Mouse (Mus musculus) heart, postnatal 0 days (tissue): ENCODE measurements around the gene Prr5l. TPM values are rescaled to one million over a fixed set of nuclear protein-coding genes. Genes with fewer than 3 reads are reported as not detected.

ENCODE experiments used
- ATAC-seq: fragments of 200-750 bp; cut with Nextera tagmentation; 2 replicates; pipeline ENCODE4 v1.8.0; 2017; ENCODE audit warnings: low read depth, moderate number of reproducible peaks, moderate library complexity; ENCODE audit not compliant: insufficient read depth
- DNase-seq: peaks from one replicate; pipeline ENCODE4 v3.0.0-alpha.2; 2016; ENCODE audit warnings: low spot score
- H3K27ac ChIP-seq: fragments of 300-500 bp; sonication (generic); 2 replicates; pipeline ENCODE4 v1.5.1; 2014; ENCODE audit warnings: low read depth, mild to moderate bottlenecking
- H3K27me3 ChIP-seq: fragments of 300-500 bp; sonication (generic); 2 replicates; pipeline ENCODE4 v1.6.1; 2014; ENCODE audit warnings: low read length, mixed read lengths; ENCODE audit not compliant: control insufficient read depth, insufficient read depth
- H3K36me3 ChIP-seq: fragments of 300-500 bp; sonication (generic); replicated peaks from 2 replicates; pipeline ENCODE4 v1.6.1; 2014; ENCODE audit warnings: low read length, mixed read lengths; ENCODE audit not compliant: control insufficient read depth, insufficient read depth
- H3K4me1 ChIP-seq: fragments of 300-500 bp; sonication (generic); 2 replicates; pipeline ENCODE4 v1.6.1; 2014; ENCODE audit warnings: antibody characterized with exemption; ENCODE audit not compliant: control insufficient read depth, insufficient read depth
- H3K4me2 ChIP-seq: fragments of 300-500 bp; sonication (generic); 2 replicates; pipeline ENCODE4 v1.6.1; 2014; ENCODE audit warnings: low read depth, mild to moderate bottlenecking, low read length, moderate library complexity
- H3K4me3 ChIP-seq: fragments of 300-500 bp; sonication (generic); 2 replicates; pipeline ENCODE4 v1.5.1; 2014; ENCODE audit warnings: low read depth, low read length
- H3K9ac ChIP-seq: fragments of 300-500 bp; sonication (generic); replicated peaks from 2 replicates; pipeline ENCODE4 v1.6.1; 2014; ENCODE audit warnings: low read depth, low read length, mixed read lengths
- H3K9me3 ChIP-seq: fragments of 300-500 bp; sonication (generic); replicated peaks from 2 replicates; pipeline ENCODE4 v1.6.1; 2016; ENCODE audit warnings: low read length; ENCODE audit not compliant: control insufficient read depth
- CTCF ChIP-seq: IDR thresholded peaks from 2 replicates; pipeline ENCODE4 v1.5.1; 2016; ENCODE audit warnings: antibody characterized with exemption, control low read depth, low read depth
- EP300 ChIP-seq: IDR thresholded peaks from 2 replicates; pipeline ENCODE4 v1.6.1; 2016; ENCODE audit warnings: antibody characterized with exemption, low read depth
- WGBS: fragments of 180-500 bp; shearing (Covaris S2); extraction: QIAGEN DNeasy Blood & Tissue Kit; methylation state at CpG from one replicate; pipeline ENCODE4 v1.1.7; 2014; 5-methylcytosine and 5-hydroxymethylcytosine counted together
- polyA plus RNA-seq: library from polyadenylated mRNA; unstranded; fragments of >200 nt; fragmentation: Nextera tagmentation; extraction: Ambion mirVana; gene quantifications from 2 replicates; pipeline ENCODE4 v1.2.1, GENCODE M21; 2015
- total RNA-seq: library from RNA; depleted of rRNA; stranded (reverse); fragments of >200 nt; gene quantifications from 2 replicates; pipeline ENCODE4 v1.2.3, GENCODE M21; 2014; ENCODE audit warnings: low replicate concordance

Gene Prr5l
- total and polyA plus RNA-seq, 2 experiments from 2014 or later, result 2.9 to 16.1 TPM

DNA sequence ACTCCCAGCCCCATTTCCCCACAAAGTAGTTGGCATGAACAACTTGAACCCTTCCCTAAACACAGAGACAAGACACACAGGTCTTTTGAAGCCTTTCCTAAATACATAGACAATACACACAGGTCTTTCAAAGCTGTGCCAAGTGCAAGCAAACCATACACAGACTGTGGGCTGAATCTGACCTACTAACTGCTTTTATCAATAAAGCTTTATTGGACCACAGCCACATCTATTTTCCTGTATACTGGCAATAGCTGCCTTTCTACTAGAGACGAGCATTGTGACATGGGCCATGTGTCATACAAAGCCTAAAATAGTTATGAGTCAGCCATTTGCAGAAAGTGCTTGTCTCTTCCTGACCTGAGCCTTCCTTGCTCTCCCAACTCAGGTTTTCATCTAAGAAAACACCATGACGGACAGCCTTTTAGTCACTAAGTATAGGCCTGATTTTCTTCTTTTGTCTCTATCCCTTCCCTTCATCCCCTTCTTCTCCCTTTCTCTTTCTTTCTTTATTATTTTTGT, 56.6 kb downstream of the Prr5l start:
- WGBS, result 44% methylated on average over 2 of the region's 2 CpGs
- H3K9me3 ChIP-seq, result no peaks in the 10 kb centered on the region
- H3K4me1 ChIP-seq, result peaks cover 13% of the 10 kb centered on the region; the same call in 1 of the 2 replicates
- no peak overlapping the region for H3K9ac ChIP-seq
- H3K27ac ChIP-seq, result no peak overlapping the region
- no peaks in the 10 kb centered on the region for H3K36me3 ChIP-seq
- no peak for TF ChIP-seq CTCF
- no peak for TF ChIP-seq EP300
- no peak for ATAC-seq
- no peak overlapping the region for H3K4me3 ChIP-seq
- H3K4me2 ChIP-seq, result no peak overlapping the region
- H3K27me3 ChIP-seq, result no peaks in the 10 kb centered on the region
- DNase-seq, result no peak

DNA sequence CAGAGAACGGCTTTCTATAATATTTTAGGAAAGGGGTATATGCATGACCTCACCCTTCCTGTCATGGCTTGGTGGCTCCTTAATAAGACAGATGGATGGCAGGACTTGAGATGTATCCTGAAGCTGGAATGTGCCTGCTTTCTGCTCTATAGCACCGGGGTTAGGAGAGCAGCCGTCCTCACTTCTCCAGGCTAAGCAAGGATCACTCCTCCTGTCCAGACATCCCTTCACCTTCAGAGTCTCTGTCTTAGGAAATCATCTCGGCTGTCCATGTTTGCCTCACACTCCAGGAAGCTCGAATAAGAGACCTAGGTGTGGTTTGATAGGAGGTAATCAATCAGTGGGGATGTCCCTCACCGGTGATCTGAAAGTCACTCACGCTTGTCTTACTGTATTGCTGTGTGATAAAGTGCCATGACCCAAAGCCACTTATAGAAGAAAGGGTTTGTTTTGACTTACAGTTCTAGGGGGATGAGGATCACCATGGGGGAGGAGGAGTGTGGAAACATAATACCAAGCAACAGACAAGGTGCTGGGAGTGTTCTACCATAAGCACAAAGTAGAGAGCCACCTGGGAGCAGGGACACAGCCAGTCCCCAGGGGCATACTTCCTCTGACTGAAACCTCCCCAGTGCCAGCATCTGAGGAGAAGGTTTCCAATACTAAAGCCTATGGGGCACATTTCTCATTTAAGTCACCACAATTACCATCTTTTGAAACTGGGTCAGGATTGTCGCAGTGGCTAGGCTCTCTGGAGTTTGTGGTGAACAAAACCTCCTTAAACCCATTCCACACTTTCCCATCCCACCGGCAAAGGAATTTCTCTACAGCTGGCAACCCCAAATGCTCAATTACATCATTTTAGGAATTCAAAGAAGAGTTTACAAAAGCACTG, 57.4 kb downstream of the Prr5l start:
- Histone ChIP-seq H3K9ac (no peak overlapping the region), H3K4me3 (no peak overlapping the region), H3K4me1 (peaks cover 13% of the 10 kb centered on the region; the same call in 1 of the 2 replicates), H3K4me2 (no peak overlapping the region), H3K36me3 (no peaks in the 10 kb centered on the region), H3K27me3 (no peaks in the 10 kb centered on the region), H3K9me3 (no peaks in the 10 kb centered on the region), H3K27ac (no peak overlapping the region)
- WGBS, result 71% methylated on average over 9 of the region's 9 CpGs
- TF ChIP-seq EP300, result no peak
- TF ChIP-seq CTCF, result no peak
- ATAC-seq (no peak), DNase-seq (no peak)

DNA sequence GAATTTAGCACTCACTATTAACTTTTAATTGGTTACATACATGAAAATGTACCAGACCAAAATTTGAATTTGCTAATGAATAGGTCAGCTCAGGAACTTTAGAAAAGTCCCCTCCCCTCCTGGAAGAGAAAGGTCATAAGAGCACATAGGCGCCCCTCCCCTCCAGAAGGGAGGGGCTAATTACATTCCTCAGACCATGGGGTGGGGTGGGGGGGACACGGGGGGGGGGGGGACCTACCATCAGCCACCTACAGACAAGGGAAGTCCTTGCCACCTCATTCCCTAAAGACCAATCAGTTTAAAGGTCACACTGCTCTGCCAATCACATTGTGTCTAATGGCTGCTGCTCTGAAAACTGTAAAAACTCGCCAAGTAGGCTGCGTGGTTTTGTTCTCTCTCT, 59.0 kb downstream of the Prr5l start:
- no peak overlapping the region for H3K4me3 ChIP-seq
- no peaks in the 10 kb centered on the region for H3K27me3 ChIP-seq
- H3K36me3 ChIP-seq, result no peaks in the 10 kb centered on the region
- H3K27ac ChIP-seq, result no peak overlapping the region
- no peaks in the 10 kb centered on the region for H3K9me3 ChIP-seq
- no peak overlapping the region for H3K9ac ChIP-seq
- 85% methylated on average over 3 of the region's 4 CpGs for WGBS
- ATAC-seq (no peak), DNase-seq (no peak)
- no peak overlapping the region for H3K4me2 ChIP-seq
- TF ChIP-seq EP300 (no peak), CTCF (no peak)
- peaks cover 15% of the 10 kb centered on the region; the same call in 1 of the 2 replicates for H3K4me1 ChIP-seq

DNA sequence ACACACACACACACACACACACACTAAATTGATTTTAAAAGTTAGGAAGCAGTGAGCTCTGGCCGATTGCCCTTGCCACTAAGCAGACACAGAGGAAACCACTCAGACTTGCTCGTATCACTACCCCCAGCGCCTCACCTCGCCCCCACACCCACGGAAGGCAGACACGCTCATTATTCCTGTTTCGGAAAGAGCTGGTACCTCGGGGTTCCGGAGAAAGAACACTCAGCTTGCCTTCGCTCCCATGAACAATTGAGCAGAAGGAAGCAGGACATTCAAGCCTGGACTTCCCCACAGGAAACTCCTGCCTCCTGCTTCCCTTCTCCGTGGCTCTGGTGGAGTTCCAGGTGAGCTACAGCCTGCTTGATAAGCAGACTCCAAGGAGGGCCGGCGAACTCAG, 60.0 kb downstream of the Prr5l start:
- WGBS, result 57% methylated on average over 13 of the region's 13 CpGs
- peak overlapping the region; percentile 2; the same call in 1 of the 2 replicates for H3K4me2 ChIP-seq
- no peak overlapping the region for H3K4me3 ChIP-seq
- H3K27me3 ChIP-seq, result no peaks in the 10 kb centered on the region
- no peak for TF ChIP-seq CTCF
- 0 out of 2 replicates have a peak, but pooled peaks have one; percentile 33 for TF ChIP-seq EP300
- no peaks in the 10 kb centered on the region for H3K36me3 ChIP-seq
- peak overlapping the region; percentile 38; the same call in 1 of the 2 replicates for H3K27ac ChIP-seq
- H3K4me1 ChIP-seq, result peaks cover 15% of the 10 kb centered on the region; the same call in 1 of the 2 replicates
- H3K9ac ChIP-seq, result no peak overlapping the region
- DNase-seq (no peak), ATAC-seq (0 out of 2 replicates have a peak, but pooled peaks have one; percentile 37)
- H3K9me3 ChIP-seq, result no peaks in the 10 kb centered on the region

DNA sequence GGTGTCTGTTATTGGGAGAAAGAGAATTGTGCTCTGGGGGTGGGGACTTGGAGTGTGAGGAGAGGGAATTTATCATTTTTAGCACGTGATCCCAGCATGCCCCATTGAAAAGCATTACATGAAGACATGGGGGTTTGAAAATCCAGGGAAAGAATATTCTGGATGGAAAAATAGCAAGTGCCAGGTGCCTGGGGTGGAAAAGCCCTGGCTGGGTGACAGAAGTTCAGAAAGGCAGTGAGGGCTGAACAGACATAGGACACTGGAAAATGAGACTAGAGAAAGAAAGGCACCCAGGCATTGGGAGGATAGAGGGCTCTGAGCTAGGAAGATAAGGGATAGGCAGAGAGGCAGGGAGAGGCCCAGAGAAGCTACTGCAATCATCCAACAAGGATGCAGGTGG, 62.0 kb downstream of the Prr5l start:
- Histone ChIP-seq H3K27ac (no peak overlapping the region), H3K4me2 (no peak overlapping the region), H3K9ac (no peak overlapping the region), H3K36me3 (no peaks in the 10 kb centered on the region), H3K9me3 (no peaks in the 10 kb centered on the region), H3K4me1 (peaks cover 9% of the 10 kb centered on the region; the same call in 1 of the 2 replicates), H3K27me3 (no peaks in the 10 kb centered on the region), H3K4me3 (no peak overlapping the region)
- TF ChIP-seq CTCF (no peak), EP300 (no peak)
- DNase-seq (no peak), ATAC-seq (no peak)
- WGBS, result 75% methylated on average over 1 of the region's 1 CpGs
